Mouse (Mus musculus): ENCODE results near the gene Abhd8. TPM values are rescaled to one million over a fixed set of nuclear protein-coding genes. Genes with fewer than 3 reads are reported as not detected.
"Not testable (repeated sequence)": the region's sequence is repeated elsewhere in the genome, so short reads cannot be mapped to it uniquely, and the experiment has no call there.

Gene Abhd8
- polyA plus RNA-seq, 1 experiment from 2014 or later, result 47.8 TPM

DNA sequence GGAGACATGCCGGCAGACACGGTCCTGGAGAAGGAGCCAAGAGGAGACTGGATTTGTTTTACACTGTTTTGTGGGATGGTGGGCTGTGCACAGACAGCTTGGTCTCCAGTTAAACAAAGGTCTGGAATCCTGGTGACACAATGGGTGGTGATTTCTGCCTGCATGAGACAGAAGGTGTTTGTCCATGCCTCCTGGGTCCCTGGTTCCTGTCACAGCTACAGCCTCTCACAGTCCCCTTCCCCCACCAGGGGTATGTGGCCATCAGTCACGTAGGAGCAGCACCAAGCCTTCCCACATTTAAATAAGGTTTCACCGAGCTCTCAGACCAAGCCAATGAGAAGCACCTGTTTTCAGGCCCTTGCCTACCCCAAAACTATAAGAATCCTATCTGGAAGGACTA lies 12.1 kb downstream of the Abhd8 start:
- no peak for TF ChIP-seq CTCF (IDR thresholded peaks at IDR 0.05; ENCODE audit: low read depth)
- H3K4me2 ChIP-seq, result no peak overlapping the region
- no peak overlapping the region for H3K9ac ChIP-seq
- no peak for ATAC-seq (ENCODE audit: insufficient read depth)
- no peaks in the 10 kb centered on the region for H3K27me3 ChIP-seq (ENCODE audit: insufficient read depth, low read length)
- H3K4me1 ChIP-seq (ENCODE audit: insufficient read depth), result no peaks in the 10 kb centered on the region
- no peaks in the 10 kb centered on the region for H3K9me3 ChIP-seq (ENCODE audit: low read depth, low read length)
- DNase-seq, result no peak
- WGBS, result 65% methylated on average over 4 of the region's 4 CpGs
- no peak overlapping the region for H3K4me3 ChIP-seq (ENCODE audit: low read depth, low read length)
- H3K27ac ChIP-seq (ENCODE audit: low read depth), result no peak overlapping the region
- H3K36me3 ChIP-seq (ENCODE audit: insufficient read depth), result no peaks in the 10 kb centered on the region

- no peaks in the 10 kb centered on the region for H3K9me3 ChIP-seq (ENCODE audit: low read depth, low read length)
- H3K4me2 ChIP-seq, result no peak overlapping the region
- H3K4me3 ChIP-seq (ENCODE audit: low read depth, low read length), result no peak overlapping the region
- H3K9ac ChIP-seq, result no peak overlapping the region
- H3K36me3 ChIP-seq (ENCODE audit: insufficient read depth), result no peaks in the 10 kb centered on the region
- ATAC-seq (ENCODE audit: insufficient read depth), result no peak
- H3K4me1 ChIP-seq (ENCODE audit: insufficient read depth), result no peaks in the 10 kb centered on the region
- 77% methylated on average over 7 of the region's 7 CpGs for WGBS
- TF ChIP-seq CTCF (IDR thresholded peaks at IDR 0.05; ENCODE audit: low read depth), result no peak
- H3K27me3 ChIP-seq (ENCODE audit: insufficient read depth, low read length), result peaks cover 5% of the 10 kb centered on the region
- no peak for DNase-seq
- no peak overlapping the region for H3K27ac ChIP-seq (ENCODE audit: low read depth)
Measured at GRCm38 (mm10) chr8:71445096-71445495, 18.4 kb downstream of the Abhd8 start.

DNA sequence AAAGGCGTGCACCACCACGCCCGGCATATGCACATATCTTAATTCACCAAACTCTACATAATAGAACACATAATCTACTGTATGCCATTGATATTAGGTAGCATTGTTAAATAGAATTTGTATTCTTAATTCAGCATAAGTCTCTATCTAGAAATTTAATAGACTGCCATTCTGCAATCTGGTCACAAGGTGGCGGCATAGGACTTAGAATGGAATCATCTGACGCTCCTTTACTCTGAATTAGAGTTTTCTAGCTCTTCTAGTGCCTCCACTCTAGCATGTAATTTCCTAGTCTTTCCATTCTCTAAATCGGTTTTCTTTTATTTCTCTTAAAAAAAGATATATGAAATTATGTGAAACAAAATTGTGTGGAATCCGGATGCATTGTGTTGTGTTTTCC lies 22.1 kb downstream of the Abhd8 start:
- Histone ChIP-seq H3K27ac (ENCODE audit: low read depth) (no peak overlapping the region), H3K9ac (no peak overlapping the region), H3K9me3 (ENCODE audit: low read depth, low read length) (no peaks in the 10 kb centered on the region), H3K4me3 (ENCODE audit: low read depth, low read length) (no peak overlapping the region), H3K4me1 (ENCODE audit: insufficient read depth) (no peaks in the 10 kb centered on the region), H3K36me3 (ENCODE audit: insufficient read depth) (no peaks in the 10 kb centered on the region), H3K27me3 (ENCODE audit: insufficient read depth, low read length) (peaks cover 5% of the 10 kb centered on the region), H3K4me2 (no peak overlapping the region)
- DNase-seq (peak; percentile 89), ATAC-seq (ENCODE audit: insufficient read depth) (0 out of 2 replicates have a peak, but pooled peaks have one; percentile 21)
- peak; percentile 84 for TF ChIP-seq CTCF (IDR thresholded peaks at IDR 0.05; ENCODE audit: low read depth)
- under 1% methylated on average over 7 of the region's 7 CpGs for WGBS

- no peak for DNase-seq
- H3K9ac ChIP-seq, result no peak overlapping the region
- no peaks in the 10 kb centered on the region; the same call in 1 of the 2 replicates for H3K9me3 ChIP-seq (ENCODE audit: low read depth, low read length)
- H3K4me2 ChIP-seq, result no peak overlapping the region
- H3K4me3 ChIP-seq (ENCODE audit: low read depth, low read length), result no peak overlapping the region
- H3K27ac ChIP-seq (ENCODE audit: low read depth), result no peak overlapping the region
- no peak for ATAC-seq (ENCODE audit: insufficient read depth)
- no peak for TF ChIP-seq CTCF (IDR thresholded peaks at IDR 0.05; ENCODE audit: low read depth)
- no peaks in the 10 kb centered on the region for H3K36me3 ChIP-seq (ENCODE audit: insufficient read depth)
- WGBS, result 51% methylated on average over 3 of the region's 3 CpGs
- H3K4me1 ChIP-seq (ENCODE audit: insufficient read depth), result no peaks in the 10 kb centered on the region
- H3K27me3 ChIP-seq (ENCODE audit: insufficient read depth, low read length), result peaks cover 3% of the 10 kb centered on the region
Measured at GRCm38 (mm10) chr8:71437041-71437440, 26.4 kb downstream of the Abhd8 start.

DNA sequence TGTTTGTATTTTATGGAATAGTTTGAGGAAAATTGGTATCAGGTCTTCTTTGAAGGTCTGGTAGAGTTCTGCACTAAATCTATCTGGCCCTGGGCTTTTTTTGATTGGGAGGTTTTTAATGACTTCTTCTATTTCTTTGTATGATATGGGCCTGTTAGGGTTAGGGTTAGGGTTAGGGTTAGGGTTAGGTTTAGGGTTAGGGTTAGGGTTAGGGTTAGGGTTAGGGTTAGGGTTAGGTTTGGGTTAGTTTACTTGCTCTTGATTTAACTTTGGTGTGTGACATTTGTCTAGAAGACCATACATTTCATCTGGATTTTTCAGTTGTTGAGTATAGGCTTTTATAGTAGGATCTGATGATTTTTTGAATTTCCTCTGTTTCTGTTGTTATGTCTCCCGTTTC lies 30.5 kb downstream of the Abhd8 start:
- not testable (repeated sequence) for H3K9ac ChIP-seq; DNase-seq; H3K4me3 ChIP-seq (ENCODE audit: low read depth, low read length); H3K36me3 ChIP-seq (ENCODE audit: insufficient read depth); H3K9me3 ChIP-seq (ENCODE audit: low read depth, low read length); H3K4me2 ChIP-seq; H3K27ac ChIP-seq (ENCODE audit: low read depth); H3K27me3 ChIP-seq (ENCODE audit: insufficient read depth, low read length); H3K4me1 ChIP-seq (ENCODE audit: insufficient read depth); ATAC-seq (ENCODE audit: insufficient read depth)
- 78% methylated on average over 1 of the region's 1 CpGs for WGBS

DNA sequence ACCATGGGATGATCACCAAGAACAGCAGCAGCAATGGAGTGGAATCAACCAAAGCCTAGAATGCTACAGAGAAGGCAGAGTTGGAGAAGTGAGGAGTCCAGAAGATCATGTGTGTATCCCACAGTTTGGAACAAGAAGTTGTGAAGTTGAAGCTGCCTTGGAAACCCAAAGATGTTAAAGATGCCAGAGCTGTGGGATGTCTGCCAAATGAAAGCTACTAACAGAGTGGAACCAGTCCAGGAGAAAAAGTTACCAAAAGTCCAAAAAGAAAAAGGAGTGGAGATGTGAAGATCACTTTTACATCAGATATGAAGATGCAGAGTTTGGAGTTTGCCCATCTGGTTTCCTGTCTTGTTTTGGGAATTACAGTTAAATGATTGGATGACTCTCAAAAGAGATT lies 41.3 kb downstream of the Abhd8 start:
- no peak for TF ChIP-seq CTCF (IDR thresholded peaks at IDR 0.05; ENCODE audit: low read depth)
- H3K9ac ChIP-seq, result no peak overlapping the region
- no peak for ATAC-seq (ENCODE audit: insufficient read depth)
- DNase-seq, result no peak
- no peak overlapping the region for H3K4me3 ChIP-seq (ENCODE audit: low read depth, low read length)
- H3K9me3 ChIP-seq (ENCODE audit: low read depth, low read length), result no peaks in the 10 kb centered on the region
- no peak overlapping the region for H3K4me2 ChIP-seq
- H3K36me3 ChIP-seq (ENCODE audit: insufficient read depth), result no peaks in the 10 kb centered on the region
- H3K27ac ChIP-seq (ENCODE audit: low read depth), result no peak overlapping the region
- no peaks in the 10 kb centered on the region for H3K4me1 ChIP-seq (ENCODE audit: insufficient read depth)
- no peaks in the 10 kb centered on the region for H3K27me3 ChIP-seq (ENCODE audit: insufficient read depth, low read length)

GRCm38 (mm10) chr8:71411535-71412273 lies 51.8 kb downstream of the Abhd8 start:
- Histone ChIP-seq H3K4me2 (no peak overlapping the region), H3K9me3 (ENCODE audit: low read depth, low read length) (no peaks in the 10 kb centered on the region), H3K9ac (no peak overlapping the region), H3K27me3 (ENCODE audit: insufficient read depth, low read length) (no peaks in the 10 kb centered on the region), H3K4me1 (ENCODE audit: insufficient read depth) (no peaks in the 10 kb centered on the region), H3K36me3 (ENCODE audit: insufficient read depth) (peaks cover 32% of the 10 kb centered on the region), H3K4me3 (ENCODE audit: low read depth, low read length) (no peak overlapping the region), H3K27ac (ENCODE audit: low read depth) (no peak overlapping the region)
- no peak for ATAC-seq (ENCODE audit: insufficient read depth)
- 44% methylated on average over 11 of the region's 11 CpGs for WGBS
- no peak for TF ChIP-seq CTCF (IDR thresholded peaks at IDR 0.05; ENCODE audit: low read depth)
- no peak for DNase-seq

All from lung, embryonic 14.5 days (tissue).